Mouse (Mus musculus) MEL-GATA-1-ER (cell line): ENCODE results near the gene Tmbim4.
"Not testable (repeated sequence)": the region's sequence is repeated elsewhere in the genome, so short reads cannot be mapped to it uniquely, and the experiment has no call there.

Experiments used
- DNase-seq: peaks from one replicate; pipeline ENCODE4 v3.0.0-alpha.2; 2012; ENCODE audit warnings: low read depth; ENCODE audit errors: extremely low read depth

Tmbim4 gene

DNA sequence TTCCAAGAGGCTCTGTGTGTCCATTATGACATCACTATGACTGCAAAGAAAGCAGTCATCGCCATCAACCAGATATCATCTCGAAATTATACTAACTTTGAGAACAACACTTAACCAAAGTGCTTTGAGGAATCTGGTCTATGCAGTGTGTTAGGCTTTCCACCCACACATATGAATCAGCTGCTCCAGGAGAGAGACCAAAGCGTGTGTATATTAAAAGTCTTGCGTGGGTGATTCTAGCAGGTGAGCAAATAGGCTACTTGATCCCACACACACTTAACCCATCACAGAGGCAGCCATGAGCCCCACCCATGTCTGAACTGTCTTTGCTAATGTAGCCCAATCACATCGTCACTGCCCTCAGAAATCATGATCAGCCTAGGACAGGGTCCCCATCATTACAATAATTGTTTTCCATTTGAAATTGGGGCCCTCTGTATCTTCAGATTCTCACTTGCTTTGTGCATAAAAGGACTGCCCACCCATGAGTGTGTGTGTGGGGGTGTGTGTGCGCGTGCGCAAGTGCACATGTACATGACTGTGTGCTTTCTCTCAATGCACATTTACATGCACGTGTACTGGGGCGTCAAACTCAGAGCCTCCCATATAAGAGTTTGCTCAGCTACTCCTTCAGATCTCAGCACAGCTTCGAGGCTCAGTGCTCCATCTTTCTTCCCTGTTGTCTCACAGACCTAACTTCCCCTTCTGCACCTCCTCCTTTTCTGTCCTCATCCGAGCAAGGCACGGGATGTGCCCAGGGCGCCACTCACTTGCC, 4.1 kb upstream of the Tmbim4 start:
- DNase-seq: no peak

DNA sequence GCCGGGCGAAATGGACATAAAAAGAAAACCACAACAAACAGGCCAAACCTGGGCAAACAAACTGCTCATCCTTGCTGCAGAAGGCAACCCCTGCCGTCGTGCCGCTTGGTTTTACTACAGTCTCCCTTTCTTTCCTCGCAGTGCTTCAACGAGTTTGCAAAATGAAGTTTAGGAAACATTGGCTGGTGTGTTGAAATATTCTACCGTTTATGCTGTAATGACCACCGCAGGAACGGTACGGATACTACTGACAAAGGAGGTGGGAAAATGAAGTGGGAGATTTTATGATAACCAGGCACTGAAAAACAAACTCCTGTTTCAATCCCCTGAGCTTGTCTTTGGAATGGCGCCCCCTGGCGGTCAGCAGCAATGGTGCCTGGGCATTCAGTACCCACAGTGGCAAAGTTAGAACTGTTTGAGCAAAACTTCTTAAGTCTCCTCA, 592 bp downstream of the Tmbim4 start, which contains the start of gene Irak3:
Irak3 (minus strand) TSS at position 170 of the 442 bp plus-strand sequence.
- DNase-seq: no peak

DNA sequence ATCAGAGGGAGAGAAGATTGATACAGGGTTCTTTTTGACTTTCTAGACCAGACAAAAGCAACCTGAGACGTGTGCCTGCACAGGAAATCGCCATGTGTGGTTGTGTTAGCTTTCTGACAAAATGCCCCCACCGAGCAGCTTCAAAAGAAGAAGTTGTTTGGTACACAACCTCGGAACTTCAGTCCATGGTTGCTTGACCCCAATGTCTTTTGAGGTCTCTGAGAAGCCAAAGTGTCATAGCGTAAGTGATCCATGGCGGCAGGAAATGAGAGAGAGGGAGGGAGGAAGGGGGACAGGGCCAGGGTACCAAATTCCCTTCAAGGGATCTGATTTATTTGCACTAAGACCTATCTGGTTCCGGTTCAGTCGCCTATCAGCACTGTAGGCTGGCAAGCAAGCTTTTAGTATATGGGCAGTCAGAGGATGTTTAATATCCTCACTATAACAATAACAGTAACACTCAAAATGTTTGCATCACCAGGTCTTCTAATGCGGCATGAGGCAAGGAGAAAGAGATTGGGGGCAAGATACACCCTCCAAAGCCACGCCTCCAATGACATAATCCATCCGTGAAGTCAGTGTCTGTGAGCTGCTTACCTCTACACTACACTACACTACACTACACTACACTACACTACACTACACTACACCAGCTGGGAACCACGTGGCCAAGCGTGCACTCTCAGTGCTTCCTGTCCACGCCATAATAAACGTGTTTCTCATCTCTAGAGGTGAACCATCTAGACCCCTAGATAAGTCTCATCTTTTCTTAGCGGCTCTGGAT, 1.3 kb downstream of the Tmbim4 start:
- no peak for DNase-seq

GRCm38 (mm10) chr10:120204591-120205210, 3.3 kb downstream of the Tmbim4 start:
- DNase-seq: no peak

DNA sequence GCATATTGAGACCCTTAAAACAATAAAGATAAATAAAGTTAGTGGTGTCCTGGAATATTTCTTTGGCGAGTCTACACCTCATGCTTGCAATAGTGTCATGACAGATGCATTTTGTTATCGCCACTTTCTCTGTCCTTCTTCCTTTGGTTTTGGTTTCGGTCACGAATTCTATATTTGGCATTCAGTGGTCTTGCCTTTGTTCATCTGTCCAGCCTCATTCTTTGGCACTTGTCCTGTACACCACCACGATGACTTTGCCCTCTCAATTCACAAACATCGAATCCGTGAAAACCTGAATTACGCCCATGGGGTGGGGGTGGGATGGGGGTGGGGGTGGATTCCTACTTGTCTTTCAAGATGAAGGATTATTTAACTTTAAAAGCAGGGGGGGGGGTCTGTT, 6.6 kb downstream of the Tmbim4 start:
- DNase-seq: no peak

DNA sequence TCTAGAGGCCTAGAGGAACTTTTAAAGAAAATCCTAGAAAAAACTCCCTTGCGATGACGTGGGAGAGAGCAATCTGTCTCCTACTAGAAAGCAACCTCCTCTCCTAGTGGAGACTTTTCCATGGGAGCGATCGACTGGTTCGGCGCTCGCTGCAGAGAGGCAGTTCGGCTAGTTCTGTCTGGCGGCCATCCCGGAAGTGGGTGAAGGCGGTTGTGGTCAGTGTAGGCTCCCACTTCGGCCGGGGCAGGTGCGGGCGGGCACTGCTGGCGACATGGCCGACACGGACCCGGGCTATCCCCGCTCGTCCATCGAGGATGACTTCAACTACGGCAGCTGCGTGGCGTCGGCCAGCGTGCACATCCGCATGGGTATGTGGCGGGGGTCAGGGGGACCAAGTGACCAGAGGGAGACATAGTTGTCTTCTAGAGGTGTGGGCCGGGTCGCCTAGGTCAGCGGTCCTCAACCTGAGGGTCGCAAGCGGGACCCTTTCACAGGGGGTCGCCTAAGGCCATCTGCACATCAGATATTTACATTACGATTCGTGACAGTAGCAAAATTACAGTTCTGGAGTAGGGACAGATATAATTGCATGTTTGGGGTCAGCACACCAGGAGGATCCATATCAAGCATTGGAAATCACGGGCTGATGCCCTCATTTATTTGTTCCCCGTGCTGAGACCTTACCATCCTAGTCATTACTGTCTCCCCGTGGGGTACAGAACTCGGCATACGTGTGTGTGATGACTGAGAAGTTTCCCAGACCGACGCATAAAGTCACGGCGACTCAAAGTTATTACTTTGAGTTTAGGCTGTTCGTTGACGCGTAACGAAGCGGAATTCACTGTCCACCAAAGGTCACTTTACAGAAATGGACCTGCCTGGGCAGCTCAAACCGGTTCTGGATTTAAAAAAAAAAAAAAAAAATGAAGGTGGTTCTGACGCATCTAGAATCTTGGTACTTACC, 7.5 kb downstream of the Tmbim4 start:
- no peak for DNase-seq

- DNase-seq: no peak
Measured at GRCm38 (mm10) chr10:120209539-120209925, 8.1 kb downstream of the Tmbim4 start.

GRCm38 (mm10) chr10:120210096-120210495, 8.7 kb downstream of the Tmbim4 start:
- DNase-seq: no peak

- not testable (repeated sequence) for DNase-seq
Measured at GRCm38 (mm10) chr10:120217099-120217498, 15.7 kb downstream of the Tmbim4 start.

DNA sequence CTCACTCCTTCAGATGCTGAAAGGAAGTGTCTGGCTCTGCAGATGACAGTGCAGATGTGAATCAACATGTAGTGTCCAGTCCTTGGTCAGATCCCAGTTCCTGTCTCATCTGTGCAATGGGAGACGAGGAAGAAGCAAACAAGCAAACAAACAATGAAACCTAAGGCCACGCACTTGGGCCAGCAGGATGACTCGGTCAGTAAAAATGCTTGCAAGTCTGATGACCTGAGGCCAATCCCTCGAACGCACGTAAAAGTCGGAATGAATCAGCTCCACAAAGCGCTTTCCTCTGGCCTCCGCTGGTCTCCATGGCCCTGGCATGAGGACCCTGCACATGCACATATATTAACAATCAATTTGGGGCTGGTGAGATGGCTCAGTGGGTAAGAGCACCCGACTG, 17.6 kb downstream of the Tmbim4 start:
- DNase-seq: no peak

- no peak for DNase-seq
Measured at GRCm38 (mm10) chr10:120219578-120220359, 18.4 kb downstream of the Tmbim4 start.

DNA sequence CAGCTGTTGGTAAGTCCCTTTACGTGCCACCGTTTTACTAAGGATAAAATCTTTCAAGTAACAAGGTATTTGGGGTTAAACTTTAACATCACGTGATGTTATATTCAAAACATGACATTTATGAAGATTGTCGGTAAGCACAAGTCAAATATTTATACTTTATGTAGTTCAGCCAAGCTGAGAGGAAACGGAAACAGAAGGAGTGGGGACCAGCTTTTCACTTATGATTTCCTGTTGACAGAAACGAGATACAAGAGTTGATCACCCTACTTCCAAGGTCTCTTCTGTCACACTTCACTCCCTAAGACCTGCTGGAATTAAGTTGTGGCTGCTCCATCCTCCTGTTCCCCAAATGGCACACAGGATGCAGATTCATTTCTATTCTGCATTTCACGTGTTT, 19.4 kb downstream of the Tmbim4 start:
- no peak for DNase-seq

- no peak for DNase-seq
Measured at GRCm38 (mm10) chr10:120226871-120227661, 25.7 kb downstream of the Tmbim4 start, which contains the start of gene Llph. Gene Llph (plus strand): TSS chr10:120227070.

- peak; percentile 61 for DNase-seq
Measured at GRCm38 (mm10) chr10:120231718-120232117, 30.3 kb downstream of the Tmbim4 start.

- no peak for DNase-seq
Measured at GRCm38 (mm10) chr10:120233655-120234367, 32.4 kb downstream of the Tmbim4 start.

- no peak for DNase-seq
Measured at GRCm38 (mm10) chr10:120236855-120237254, 35.5 kb downstream of the Tmbim4 start.

GRCm38 (mm10) chr10:120238241-120238640, 36.9 kb downstream of the Tmbim4 start:
- DNase-seq: no peak

GRCm38 (mm10) chr10:120239476-120239875, 38.1 kb downstream of the Tmbim4 start:
- no peak for DNase-seq

DNA sequence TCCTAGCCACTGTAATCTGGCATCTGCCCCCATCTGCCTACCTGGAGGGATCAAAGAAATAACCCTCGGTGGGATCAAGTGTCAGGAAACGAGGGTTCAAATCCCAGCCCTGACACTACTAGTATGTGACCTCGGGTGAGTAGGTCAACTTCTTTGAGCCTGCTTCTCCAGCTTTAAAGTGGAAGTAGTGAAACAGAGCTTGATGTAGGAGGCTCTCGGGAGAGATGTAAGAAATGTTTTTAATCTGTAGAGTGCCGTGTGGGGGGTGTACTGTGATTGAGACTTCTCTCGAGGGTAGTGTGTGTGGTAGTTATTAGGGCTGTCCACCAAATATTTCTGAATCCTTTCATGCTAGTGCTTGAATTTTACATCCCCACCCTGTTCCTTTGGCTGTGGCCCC, 41.0 kb downstream of the Tmbim4 start:
- DNase-seq: no peak
